Mouse (Mus musculus) NIH3T3 (cell line): Measurements from ENCODE around the gene Pck2.

Experiments used
- DNase-seq: peaks from one replicate; pipeline ENCODE4 v3.0.0-alpha.2; 2012; ENCODE audit warnings: low read depth

Pck2 gene

DNA sequence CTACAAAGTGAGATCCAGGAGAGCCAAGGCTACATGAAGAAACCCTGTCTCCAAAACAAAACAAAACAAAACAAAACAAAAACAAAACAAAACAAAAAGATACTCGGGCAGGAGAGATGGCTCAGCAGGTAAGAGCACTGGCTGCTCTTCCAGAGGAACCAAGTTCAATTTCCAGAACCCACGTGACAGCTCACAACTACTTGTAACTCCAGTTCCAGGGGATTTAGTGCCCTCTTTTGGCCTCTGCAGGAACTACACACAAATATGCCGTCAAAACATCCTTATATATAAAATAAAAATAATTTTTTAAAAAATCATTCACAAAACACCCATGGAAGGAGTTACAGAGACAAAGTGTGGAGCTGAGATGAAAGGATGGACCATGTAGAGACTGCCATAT is 12.1 kb upstream of the Pck2 start:
- peak; percentile 76 for DNase-seq

- peak; percentile 59 for DNase-seq
Measured at GRCm38 (mm10) chr14:55536116-55536745, 3.8 kb upstream of the Pck2 start.

GRCm38 (mm10) chr14:55540787-55541321 is 788 bp downstream of the Pck2 start:
- peak; percentile 92 for DNase-seq

DNA sequence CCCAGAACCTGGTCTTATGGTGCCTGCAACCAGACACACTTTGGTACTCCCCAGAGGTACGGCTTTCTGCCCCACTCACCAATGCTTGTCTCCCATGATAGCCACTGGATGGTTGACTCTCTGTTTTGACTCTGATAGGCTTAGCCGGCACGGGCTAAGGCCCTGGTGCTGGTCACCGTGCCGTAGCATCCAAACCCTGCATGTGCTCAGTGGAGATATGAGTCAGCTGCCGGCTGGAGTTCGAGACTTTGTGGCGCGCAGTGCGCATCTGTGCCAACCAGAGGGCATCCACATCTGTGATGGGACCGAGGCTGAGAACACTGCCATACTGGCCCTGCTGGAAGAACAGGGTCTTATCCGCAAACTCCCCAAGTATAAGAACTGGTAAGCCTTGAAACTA is 2.2 kb downstream of the Pck2 start:
- no peak for DNase-seq

GRCm38 (mm10) chr14:55544334-55544733 is 4.3 kb downstream of the Pck2 start:
- DNase-seq = no peak

- no peak for DNase-seq
Measured at GRCm38 (mm10) chr14:55550191-55550590, 10.1 kb downstream of the Pck2 start.

GRCm38 (mm10) chr14:55551347-55551746 is 11.3 kb downstream of the Pck2 start:
- no peak for DNase-seq

GRCm38 (mm10) chr14:55551794-55552193 is 11.7 kb downstream of the Pck2 start:
- no peak for DNase-seq

DNA sequence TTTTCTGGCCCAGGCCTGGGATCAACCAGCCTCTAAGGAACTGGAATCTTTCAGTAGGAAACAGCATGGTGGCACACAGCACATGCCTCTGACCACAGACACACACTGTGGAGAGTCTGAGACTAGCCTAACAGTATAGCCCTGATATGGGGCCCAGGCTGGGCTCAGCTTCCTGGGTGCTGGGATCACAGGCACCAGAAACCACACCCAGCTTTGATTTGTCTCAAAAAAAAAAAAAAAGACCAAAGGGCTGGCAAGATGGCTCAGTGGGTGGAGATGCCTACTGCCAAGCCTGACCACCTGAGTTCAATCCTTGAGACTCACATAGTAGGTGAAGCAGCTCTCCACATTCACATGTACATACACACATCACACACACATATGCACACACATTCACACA is 14.6 kb downstream of the Pck2 start:
- DNase-seq = no peak

DNA sequence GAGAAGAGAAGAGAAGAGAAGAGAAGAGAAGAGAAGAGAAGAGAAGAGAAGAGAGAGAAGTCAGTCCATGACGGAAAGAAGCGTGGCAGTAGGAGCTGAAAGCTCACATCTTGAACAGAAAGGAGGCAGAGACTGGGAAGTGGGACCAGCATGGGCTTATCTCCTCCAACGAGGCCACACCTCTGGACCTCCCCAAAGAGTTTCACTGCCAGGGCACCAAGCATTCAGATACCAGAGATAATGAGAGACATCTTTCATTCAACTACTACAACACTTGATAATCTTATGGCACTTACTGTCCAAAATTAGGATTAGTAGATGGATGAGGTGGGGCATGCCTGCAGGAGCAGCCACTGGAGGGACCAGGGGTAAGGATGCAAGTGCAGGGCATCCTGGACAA is 15.7 kb downstream of the Pck2 start:
- no peak for DNase-seq

- DNase-seq = peak; percentile 90
Measured at GRCm38 (mm10) chr14:55557003-55557402, 16.9 kb downstream of the Pck2 start.

DNA sequence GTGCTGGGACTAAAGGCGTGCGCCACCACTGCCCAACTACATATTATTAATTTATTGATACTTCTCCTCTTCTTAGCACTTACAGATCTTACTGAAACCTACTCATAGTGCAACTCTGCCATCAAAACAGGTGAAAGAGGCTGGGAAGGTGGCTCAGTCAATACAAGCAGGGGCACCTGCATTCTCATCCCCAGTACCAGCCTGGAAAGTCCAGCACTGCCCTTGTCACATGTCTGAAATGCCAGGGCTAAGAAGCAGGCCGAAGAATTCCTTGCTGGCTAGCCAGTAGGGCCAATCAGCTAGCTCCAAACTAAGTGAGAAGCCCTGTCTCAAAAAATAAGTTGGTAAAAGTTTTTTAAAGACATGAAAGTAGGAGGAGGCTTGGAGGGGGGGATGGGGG is 17.5 kb downstream of the Pck2 start:
- DNase-seq = no peak

DNA sequence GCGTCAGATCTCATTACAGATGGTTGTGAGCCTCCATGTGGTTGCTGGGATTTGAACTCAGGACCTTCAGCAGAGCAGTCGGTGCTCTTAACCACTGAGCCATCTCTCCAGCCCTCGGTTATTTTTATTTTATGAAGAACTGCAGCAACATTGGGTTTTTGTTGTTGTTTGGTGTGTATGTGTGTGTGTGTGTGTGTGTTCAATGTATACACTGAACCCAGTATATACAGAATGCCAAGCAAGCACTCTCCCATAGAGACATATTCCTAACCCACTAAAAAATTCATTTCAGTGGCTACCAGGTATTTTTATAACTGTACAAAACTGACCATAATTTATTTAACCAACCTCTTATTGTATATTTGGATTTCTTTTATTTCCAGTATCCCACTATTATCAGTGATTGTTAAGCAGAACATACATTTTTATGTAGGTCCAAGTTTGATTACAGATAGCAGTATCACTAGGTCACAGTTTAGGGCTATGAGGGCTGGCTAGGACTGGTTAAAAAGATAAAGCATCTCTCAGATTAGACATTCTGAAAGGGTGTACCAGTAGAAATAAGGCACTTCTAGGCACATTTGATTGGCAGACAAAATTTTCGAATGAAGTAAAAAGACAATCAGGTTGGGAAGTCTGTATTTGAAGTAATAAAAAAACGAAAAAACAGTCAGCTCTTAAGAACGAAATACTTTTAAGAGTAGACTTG is 18.8 kb downstream of the Pck2 start:
- DNase-seq = no peak

- DNase-seq = peak; percentile 78
Measured at GRCm38 (mm10) chr14:55559799-55560201, 19.7 kb downstream of the Pck2 start, which contains the start of gene Dcaf11. Dcaf11 (plus strand) TSS chr14:55560006.

GRCm38 (mm10) chr14:55560202-55561073 is 20.4 kb downstream of the Pck2 start, which contains the start of gene A730061H03Rik:
A730061H03Rik (minus strand) TSS chr14:55560406.
- peak; percentile 97 for DNase-seq

GRCm38 (mm10) chr14:55561860-55562259 is 21.8 kb downstream of the Pck2 start:
- DNase-seq = no peak

DNA sequence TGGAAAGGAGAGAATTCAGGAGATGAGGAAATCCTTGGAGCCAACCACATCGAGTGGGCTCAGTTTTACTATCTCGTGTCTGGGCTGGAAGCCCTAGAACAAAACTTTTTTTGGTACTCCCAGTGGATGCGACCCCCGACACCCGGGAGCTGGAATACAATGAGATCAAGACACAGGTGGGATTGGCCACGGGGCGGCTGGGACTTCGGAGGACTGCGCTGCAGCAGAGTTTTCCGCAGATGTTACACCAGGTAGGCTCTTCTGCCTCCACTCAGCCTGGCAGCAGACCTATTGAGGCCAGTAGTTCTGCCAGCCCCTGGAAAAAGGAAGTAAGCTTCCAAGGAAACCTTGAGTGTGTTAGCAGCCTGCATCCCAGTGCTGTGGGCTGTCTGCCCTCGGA is 23.2 kb downstream of the Pck2 start:
- DNase-seq = no peak

- peak; percentile 35 for DNase-seq
Measured at GRCm38 (mm10) chr14:55565748-55566147, 25.7 kb downstream of the Pck2 start.

DNA sequence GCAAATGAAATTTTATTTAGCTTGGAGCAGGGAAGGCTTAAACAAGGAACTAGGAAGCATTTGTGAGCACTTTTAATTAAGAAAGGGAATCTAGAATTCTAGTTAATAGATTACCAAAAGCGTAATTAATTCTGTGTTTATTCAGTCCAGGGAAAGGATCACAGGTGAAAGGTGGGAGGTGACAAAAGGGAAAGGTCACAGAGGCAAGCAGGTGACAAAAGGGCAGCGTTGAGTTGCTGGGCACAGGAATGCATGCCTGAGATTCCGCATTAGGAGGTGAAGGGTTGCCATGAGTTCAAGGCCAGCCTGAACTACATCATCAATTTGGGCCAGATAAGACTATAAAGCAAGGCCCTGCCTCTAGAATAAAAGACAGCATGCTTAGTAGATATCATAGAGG is 27.4 kb downstream of the Pck2 start:
- no peak for DNase-seq

GRCm38 (mm10) chr14:55570588-55570987 is 30.5 kb downstream of the Pck2 start:
- no peak for DNase-seq

GRCm38 (mm10) chr14:55571760-55572159 is 31.7 kb downstream of the Pck2 start:
- no peak for DNase-seq

- DNase-seq = no peak
Measured at GRCm38 (mm10) chr14:55575302-55575701, 35.2 kb downstream of the Pck2 start, which contains the start of gene Fitm1. Fitm1 (plus strand) TSS chr14:55575617.
